ENCODE assay signal across 14 mouse cellular contexts in the genomic region with DNA sequence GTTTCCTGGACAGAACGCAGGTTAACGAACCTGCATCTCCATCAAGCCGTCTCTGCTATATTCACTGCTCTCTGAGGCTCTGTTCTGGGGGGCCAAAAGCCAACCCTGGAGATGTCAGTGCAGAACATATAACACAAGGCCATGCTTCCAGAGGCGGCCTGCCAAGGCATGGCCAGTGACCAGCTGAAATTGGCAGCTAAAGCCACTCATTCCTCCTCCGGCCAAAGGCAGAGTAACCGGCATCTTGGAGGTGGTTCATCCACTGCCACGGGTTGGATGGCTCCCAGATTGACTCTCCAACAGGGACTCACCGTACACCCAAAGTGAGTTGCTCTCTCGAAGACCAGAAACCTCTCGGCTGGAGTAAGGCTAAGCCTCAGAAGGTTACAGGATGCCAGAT. TPM values are rescaled to one million over a fixed set of nuclear protein-coding genes. Genes with fewer than 3 reads are reported as not detected.
DNase-seq lines count a peak whose midpoint lies in the region; ATAC-seq lines count a peak whose summit lies in the region.
"Had no signal": no experiment of that assay in that cellular context is flagged by ENCODE, and none has a peak within 500 bp of the region (broad histone marks: within the 10 kb centered on the region; RNA-seq: fewer than 3 reads in every experiment).

No protein-coding gene starts in this region.

- 90% methylated on average over 10 of the region's 10 CpGs for WGBS in intestine, embryonic 15.5 days

- H3K4me1 ChIP-seq in intestine, embryonic 15.5 days (replicated peaks): no peaks in the 10 kb centered on the region
- H3K4me1 ChIP-seq: embryonic facial prominence, embryonic 13.5 days; hindbrain, embryonic 10.5 days; limb, embryonic 13.5 days; lung, embryonic 15.5 days had no signal

- no peak overlapping the region for H3K9ac ChIP-seq in intestine, embryonic 15.5 days
- H3K9ac ChIP-seq: embryonic facial prominence, embryonic 13.5 days; limb, embryonic 13.5 days; lung, embryonic 15.5 days had no signal

- intact Hi-C loops in heart, postnatal 14 days (cut with DNase I): no loop called here

- no peaks in the 10 kb centered on the region for H3K9me3 ChIP-seq in intestine, embryonic 15.5 days
- H3K9me3 ChIP-seq: embryonic facial prominence, embryonic 13.5 days; hindbrain, embryonic 10.5 days; limb, embryonic 13.5 days; lung, embryonic 15.5 days had no signal

- no peaks in the 10 kb centered on the region for H3K36me3 ChIP-seq in intestine, embryonic 15.5 days
- H3K36me3 ChIP-seq: embryonic facial prominence, embryonic 13.5 days; hindbrain, embryonic 10.5 days; limb, embryonic 13.5 days; lung, embryonic 15.5 days had no signal

- no peak overlapping the region for H3K27ac ChIP-seq in intestine, embryonic 15.5 days
- H3K27ac ChIP-seq: embryonic facial prominence, embryonic 13.5 days; hindbrain, embryonic 10.5 days; limb, embryonic 13.5 days; lung, embryonic 15.5 days had no signal

- DNase-seq in heart, postnatal 14 days: peak; percentile 42 to 52
- no peak for DNase-seq in heart, adult 9 months (ENCODE audit: low spot score in 2 of 2)
- DNase-seq in ovary, postnatal 36 days (ENCODE audit: low spot score): peak; percentile 21
- DNase-seq in ovary, postnatal 10 days (ENCODE audit: low spot score): no peak
- peak; percentile 91 to 94 for DNase-seq in cerebellum, postnatal 14 days
- no peak for DNase-seq in layer of hippocampus, adult 18-20 months (ENCODE audit: low spot score in 2 of 2)
- DNase-seq: kidney, adult 18-20 months; right cerebral cortex, postnatal 4 days; thymus, postnatal 25 days had no signal

- no peak overlapping the region for H3K4me3 ChIP-seq in intestine, embryonic 15.5 days (replicated peaks)
- H3K4me3 ChIP-seq: embryonic facial prominence, embryonic 13.5 days; hindbrain, embryonic 10.5 days; limb, embryonic 13.5 days; lung, embryonic 15.5 days had no signal

- ATAC-seq in intestine, embryonic 15.5 days: no peak

- no peaks in the 10 kb centered on the region for H3K27me3 ChIP-seq in intestine, embryonic 15.5 days (replicated peaks)
- H3K27me3 ChIP-seq: embryonic facial prominence, embryonic 13.5 days; limb, embryonic 13.5 days; lung, embryonic 15.5 days had no signal

- no peak overlapping the region for H3K4me2 ChIP-seq in intestine, embryonic 15.5 days (replicated peaks)
- H3K4me2 ChIP-seq: embryonic facial prominence, embryonic 13.5 days; limb, embryonic 13.5 days; lung, embryonic 15.5 days had no signal

RNA-seq across cellular contexts. Expression of a gene that starts 15.7 kb away (rescaled TPM):
- total RNA-seq in heart, postnatal 14 days (2021): 10 to 100 TPM; 20.7 to 21.2 TPM
- total RNA-seq in layer of hippocampus, adult 18-20 months (2021): 1 to 10 TPM; 6.4 to 7.5 TPM
- 3.2 and 4.1 TPM in 2 replicates for polyA plus RNA-seq in intestine, embryonic 15.5 days (2015; fragmentation: Nextera tagmentation; extraction: Ambion mirVana)

Comparison
In these comparisons a context has a peak if more than half of its experiments do, and no peak if none do; other contexts are left out.
1. DNase-seq: peak in heart, postnatal 14 days (2 of 2), ovary, postnatal 36 days (single experiment) and cerebellum, postnatal 14 days (2 of 2); none in heart, adult 9 months (0 of 2), ovary, postnatal 10 days (single experiment) and layer of hippocampus, adult 18-20 months (0 of 2).